Mouse (Mus musculus): ENCODE results near the gene Fam149a.
"Not testable (repeated sequence)": the region's sequence is repeated elsewhere in the genome, so short reads cannot be mapped to it uniquely, and the experiment has no call there.

Gene Fam149a

GRCm38 (mm10) chr8:45330856-45331255 is 51.2 kb downstream of the Fam149a start:
- DNase-seq, result no peak

DNA sequence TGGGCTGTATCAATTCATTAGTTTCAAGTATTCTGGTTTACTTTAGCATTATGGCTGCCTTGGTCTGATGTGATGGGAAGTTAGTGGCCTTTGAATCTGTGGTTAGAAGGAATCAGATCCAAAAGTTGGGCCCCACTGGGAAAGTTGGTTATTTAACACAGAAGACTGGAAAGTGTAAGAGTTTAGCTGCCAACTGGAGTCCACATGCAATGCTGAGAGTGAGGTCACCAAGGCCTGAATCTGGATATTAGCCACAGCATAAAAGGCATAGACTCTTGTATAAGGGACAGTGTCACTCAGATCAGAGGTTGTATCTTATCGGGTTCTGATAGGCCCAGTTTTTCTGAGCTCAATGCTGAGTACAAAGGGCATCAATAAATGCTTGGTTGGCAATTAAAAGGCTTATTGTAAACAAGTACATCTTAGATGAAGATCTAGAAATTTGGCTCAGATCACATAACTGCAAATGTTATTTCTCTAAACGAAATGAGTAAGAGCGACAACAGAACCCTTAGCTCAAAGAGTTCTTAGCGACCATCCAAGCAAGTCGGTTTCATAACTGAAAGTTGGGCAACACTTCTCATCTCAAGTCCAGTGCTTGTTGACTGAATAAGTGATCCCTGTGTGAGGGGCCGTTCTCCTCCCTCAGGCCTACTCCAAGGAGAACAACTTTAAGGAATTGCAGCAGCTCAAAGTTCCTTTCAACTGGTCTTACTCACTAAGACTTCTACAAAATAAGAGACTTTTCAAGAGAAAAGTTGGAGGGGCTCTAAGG is 52.7 kb downstream of the Fam149a start:
- DNase-seq, result no peak

- not testable (repeated sequence) for DNase-seq
These were observed 55.0 kb downstream of the Fam149a start for GRCm38 (mm10) chr8:45327076-45327475.

DNA sequence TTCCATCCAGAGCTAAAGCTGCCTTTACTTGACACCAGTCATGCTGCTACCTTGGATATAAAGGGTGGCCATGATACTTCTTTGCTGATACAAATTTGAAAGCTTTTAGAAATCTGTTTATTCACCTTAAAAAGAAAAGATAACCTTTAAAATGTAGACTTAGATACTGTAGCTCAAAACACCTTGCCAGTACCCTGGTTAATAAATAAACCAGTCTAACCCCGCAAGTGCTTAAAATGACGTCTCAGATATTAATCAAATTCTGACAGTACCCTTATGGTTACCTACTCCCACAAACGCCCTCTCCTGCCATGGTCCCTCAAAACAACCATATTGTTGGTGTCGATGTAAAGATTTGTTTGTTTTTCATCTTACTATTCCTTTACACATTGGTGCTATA is 57.9 kb downstream of the Fam149a start:
- DNase-seq, result no peak

DNA sequence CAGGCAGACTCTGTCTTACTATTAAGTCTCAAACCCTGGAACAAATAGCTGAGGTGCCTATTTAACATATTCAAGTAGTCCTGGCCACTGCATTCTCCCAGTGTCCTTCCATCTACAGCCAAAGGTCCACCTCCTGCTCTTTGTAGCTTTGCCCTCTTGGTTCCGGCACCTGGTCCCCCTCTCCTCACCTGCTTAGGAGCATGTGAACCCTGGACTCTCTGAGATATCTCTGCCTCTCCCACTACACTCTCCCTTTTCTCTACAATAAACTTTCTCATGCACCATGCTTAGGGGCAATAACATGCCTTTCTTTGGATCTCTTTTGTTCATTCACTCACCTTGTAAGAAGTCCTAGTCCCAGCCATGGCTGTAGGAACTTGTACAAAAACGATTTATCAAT is 60.7 kb downstream of the Fam149a start:
- DNase-seq, result no peak

DNA sequence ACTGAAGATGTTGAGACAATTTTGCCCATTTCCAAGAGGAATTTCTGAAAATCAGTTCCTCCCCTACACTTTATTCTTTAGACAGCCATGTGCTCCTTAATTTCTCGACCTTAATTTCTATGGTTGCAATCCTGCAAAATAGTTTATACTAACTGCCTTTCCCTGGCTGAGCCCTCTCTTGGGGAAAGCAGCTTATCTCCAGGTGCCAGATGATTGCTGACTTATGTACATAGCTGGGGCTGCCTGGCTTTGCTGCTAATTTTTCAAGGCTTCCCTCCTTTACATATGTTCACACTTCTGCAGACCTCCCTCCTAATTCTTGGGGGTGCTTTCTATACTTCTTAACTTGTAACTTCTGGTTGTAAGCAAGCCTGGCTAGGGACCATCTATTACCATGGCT is 61.2 kb downstream of the Fam149a start:
- no peak for DNase-seq

DNA sequence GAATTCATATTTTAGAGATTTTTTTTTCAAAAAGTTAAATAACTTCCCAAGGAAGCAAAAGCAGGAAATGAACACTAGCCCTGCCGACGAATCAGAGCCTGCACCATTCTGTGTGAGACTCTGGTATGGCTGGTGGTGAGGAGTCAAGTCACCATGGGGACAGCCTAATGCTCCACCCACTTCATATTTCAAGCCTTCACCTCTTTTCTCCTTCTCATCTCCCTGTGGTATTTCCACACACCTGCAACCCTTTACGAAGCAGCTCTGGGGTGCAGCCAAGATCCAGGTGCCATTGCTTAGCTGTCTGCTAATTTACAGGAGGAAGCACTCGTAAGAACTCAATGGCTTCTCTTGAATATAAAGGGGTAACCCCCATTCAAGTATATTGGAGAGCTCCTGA is 71.1 kb downstream of the Fam149a start:
- no peak for DNase-seq

DNA sequence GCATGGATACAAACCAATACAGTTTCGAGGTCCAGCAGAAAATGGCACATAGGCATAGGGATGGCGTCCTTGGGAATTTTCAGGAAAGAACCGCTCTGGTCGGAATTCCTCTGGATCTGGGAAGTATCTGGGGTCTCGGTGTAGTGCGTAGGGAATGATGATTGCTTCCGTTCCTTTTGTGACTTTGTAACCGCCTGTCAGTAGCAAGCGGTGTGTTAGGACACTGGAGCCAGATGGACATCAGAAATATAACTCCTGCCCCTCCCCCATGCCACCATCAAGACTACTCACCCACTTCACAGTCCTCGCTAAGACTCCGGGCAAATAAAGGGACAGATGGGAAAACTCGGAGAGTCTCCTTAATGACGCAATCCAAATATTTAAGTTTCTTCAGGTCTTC is 73.7 kb downstream of the Fam149a start, which contains the start of gene Gm45753:
TSS of gene Gm45753 (minus strand) at position 101 of the 400 bp plus-strand sequence.
- no peak for DNase-seq

GRCm38 (mm10) chr8:45305479-45305878 is 76.6 kb downstream of the Fam149a start:
- no peak for DNase-seq

DNA sequence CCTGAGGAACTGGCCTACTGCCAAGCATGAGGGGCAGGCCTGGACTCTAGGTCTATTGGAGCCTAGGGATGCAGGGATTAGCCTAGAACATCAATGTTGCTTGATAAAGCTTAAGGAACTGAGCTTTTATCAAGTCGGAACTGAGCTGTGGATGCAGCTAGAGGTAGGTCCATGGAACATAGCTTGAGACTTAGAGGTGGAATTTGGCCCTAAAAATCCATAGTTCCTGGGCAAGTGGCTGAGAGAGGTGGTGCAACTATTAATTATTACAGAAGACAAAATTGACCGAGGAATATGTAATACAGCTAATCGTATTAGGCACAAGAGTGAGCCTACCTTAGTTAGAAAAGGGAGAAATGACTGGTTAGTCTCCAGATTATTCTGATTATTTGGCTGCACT is 77.7 kb downstream of the Fam149a start:
- DNase-seq, result no peak

DNA sequence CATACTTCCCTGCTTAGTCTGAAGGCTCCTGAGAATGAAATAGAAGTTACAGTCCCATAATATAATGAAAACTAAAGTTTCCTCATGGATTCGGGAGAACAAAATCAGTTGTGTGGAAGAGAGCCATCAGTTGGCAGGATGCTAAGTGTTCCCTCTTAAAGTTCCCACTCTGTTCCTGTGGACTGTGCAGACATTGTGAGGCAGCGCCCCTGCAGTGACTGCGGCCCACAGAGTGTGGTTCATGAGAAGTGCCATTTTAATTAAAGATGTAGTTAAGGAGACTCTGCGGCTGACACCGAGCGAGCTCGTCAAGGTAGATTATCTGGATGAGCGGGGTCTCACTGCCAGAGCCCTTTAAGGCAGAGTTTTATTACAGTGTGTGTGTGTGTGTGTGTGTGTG is 79.7 kb downstream of the Fam149a start:
- no peak for DNase-seq

- DNase-seq, result no peak
These were observed 86.8 kb downstream of the Fam149a start for GRCm38 (mm10) chr8:45295276-45295675.

- no peak for DNase-seq
These were observed 87.4 kb downstream of the Fam149a start, which contains the start of gene Klkb1 for GRCm38 (mm10) chr8:45294687-45295086. Gene Klkb1, minus strand, starts transcription at chr8:45294859.

DNA sequence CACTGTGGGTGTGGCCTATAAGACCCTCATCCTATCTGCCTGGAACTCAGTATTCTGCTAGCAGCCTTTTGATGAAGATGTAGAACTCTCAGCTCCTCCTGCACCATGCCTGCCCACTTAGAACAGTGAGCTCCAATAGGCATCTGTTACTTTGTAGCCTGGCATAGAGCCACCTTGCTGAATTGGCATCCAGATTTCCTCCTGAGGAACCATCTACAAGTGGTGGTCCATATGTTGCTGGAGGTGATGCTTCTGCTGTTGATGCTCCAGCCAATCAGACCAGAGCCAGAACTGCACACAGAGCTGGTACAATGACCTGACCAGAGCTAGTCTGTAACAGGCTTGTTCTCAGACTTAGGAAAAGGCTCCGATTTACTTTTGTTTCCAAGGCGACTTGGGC is 90.3 kb downstream of the Fam149a start:
- no peak for DNase-seq
